Mouse (Mus musculus): ENCODE measurements around the gene Dync1h1.

GRCm38 (mm10) chr12:110681191-110681590 is 79.9 kb downstream of the Dync1h1 start:
- TF ChIP-seq POLR2A (IDR thresholded peaks at IDR 0.05; ENCODE audit: borderline replicate concordance, control insufficient read depth, low read depth, low read length) (no peak), CTCF (IDR thresholded peaks at IDR 0.05; ENCODE audit: control insufficient read depth, insufficient read depth, low read length) (no peak)
